Mouse (Mus musculus) brain, embryonic 18.5 days (tissue): ENCODE results near the gene Arhgap44.

Source experiments
- DNase-seq: peaks from one replicate; pipeline ENCODE4 v3.0.0-alpha.2; 2012; ENCODE audit warnings: low read depth, low spot score

Arhgap44 gene

GRCm38 (mm10) chr11:65088451-65089222, 74.1 kb downstream of the Arhgap44 start:
- no peak for DNase-seq

GRCm38 (mm10) chr11:65080761-65081160, 82.0 kb downstream of the Arhgap44 start:
- DNase-seq = no peak

- DNase-seq = no peak
Measured at GRCm38 (mm10) chr11:65080274-65080673, 82.5 kb downstream of the Arhgap44 start.

GRCm38 (mm10) chr11:65069609-65070008, 93.2 kb downstream of the Arhgap44 start:
- DNase-seq = no peak

- DNase-seq = no peak
Measured at GRCm38 (mm10) chr11:65069051-65069450, 93.7 kb downstream of the Arhgap44 start.

- no peak for DNase-seq
Measured at GRCm38 (mm10) chr11:65065201-65065600, 97.6 kb downstream of the Arhgap44 start.

GRCm38 (mm10) chr11:65061437-65061836, 101.3 kb downstream of the Arhgap44 start:
- no peak for DNase-seq

GRCm38 (mm10) chr11:65059531-65059930, 103.2 kb downstream of the Arhgap44 start:
- no peak for DNase-seq

- no peak for DNase-seq
Measured at GRCm38 (mm10) chr11:65058224-65058908, 104.4 kb downstream of the Arhgap44 start.

- no peak for DNase-seq
Measured at GRCm38 (mm10) chr11:65055596-65055995, 107.2 kb downstream of the Arhgap44 start.

- DNase-seq = no peak
Measured at GRCm38 (mm10) chr11:65054216-65054615, 108.5 kb downstream of the Arhgap44 start.

- DNase-seq = no peak
Measured at GRCm38 (mm10) chr11:65050819-65051218, 111.9 kb downstream of the Arhgap44 start.

- DNase-seq = no peak
Measured at GRCm38 (mm10) chr11:65049090-65049489, 113.7 kb downstream of the Arhgap44 start.

GRCm38 (mm10) chr11:65040556-65040955, 122.2 kb downstream of the Arhgap44 start:
- no peak for DNase-seq

GRCm38 (mm10) chr11:65039517-65040095, 123.2 kb downstream of the Arhgap44 start:
- no peak for DNase-seq

- DNase-seq = no peak
Measured at GRCm38 (mm10) chr11:65038996-65039395, 123.8 kb downstream of the Arhgap44 start.

GRCm38 (mm10) chr11:65032221-65032620, 130.5 kb downstream of the Arhgap44 start:
- DNase-seq = no peak

- DNase-seq = no peak
Measured at GRCm38 (mm10) chr11:65030201-65030600, 132.6 kb downstream of the Arhgap44 start.

GRCm38 (mm10) chr11:65028049-65028448, 134.7 kb downstream of the Arhgap44 start:
- no peak for DNase-seq

GRCm38 (mm10) chr11:65022771-65023170, 140.0 kb downstream of the Arhgap44 start:
- DNase-seq = no peak

- no peak for DNase-seq
Measured at GRCm38 (mm10) chr11:65020744-65021143, 142.0 kb downstream of the Arhgap44 start.

- no peak for DNase-seq
Measured at GRCm38 (mm10) chr11:65016754-65017153, 146.0 kb downstream of the Arhgap44 start.

- no peak for DNase-seq
Measured at GRCm38 (mm10) chr11:65013906-65014305, 148.9 kb downstream of the Arhgap44 start.
